Mouse (Mus musculus) c-Kit-positive CD71-positive TER-119-positive erythroid progenitor cells, embryonic 14.5 days (primary cell): Measurements from ENCODE around the gene Irf7.

Experiments
- DNase-seq: peaks from one replicate; pipeline ENCODE4 v3.0.0-alpha.2; 2013; ENCODE audit warnings: low spot score

Gene Irf7

DNA sequence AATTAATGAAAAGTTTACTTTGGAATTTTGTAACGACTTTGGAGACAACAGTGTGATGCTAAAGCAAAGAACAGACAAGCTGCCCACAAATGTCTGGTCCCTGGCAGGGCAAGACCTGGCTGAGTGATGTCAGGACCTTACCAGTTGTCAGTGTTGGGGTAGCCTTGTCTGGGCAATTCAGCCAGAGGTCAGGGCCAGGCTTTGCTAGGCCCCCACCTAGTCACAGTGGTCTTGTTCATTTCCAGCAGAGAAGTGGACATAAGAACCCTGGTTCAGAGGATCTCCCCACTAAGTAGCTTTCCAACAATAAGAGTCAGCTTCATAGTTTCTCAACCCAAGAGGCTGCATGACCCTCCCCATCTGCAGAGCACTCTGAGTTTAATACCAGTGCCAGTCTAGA, 45.9 kb downstream of the Irf7 start:
- DNase-seq: no peak

DNA sequence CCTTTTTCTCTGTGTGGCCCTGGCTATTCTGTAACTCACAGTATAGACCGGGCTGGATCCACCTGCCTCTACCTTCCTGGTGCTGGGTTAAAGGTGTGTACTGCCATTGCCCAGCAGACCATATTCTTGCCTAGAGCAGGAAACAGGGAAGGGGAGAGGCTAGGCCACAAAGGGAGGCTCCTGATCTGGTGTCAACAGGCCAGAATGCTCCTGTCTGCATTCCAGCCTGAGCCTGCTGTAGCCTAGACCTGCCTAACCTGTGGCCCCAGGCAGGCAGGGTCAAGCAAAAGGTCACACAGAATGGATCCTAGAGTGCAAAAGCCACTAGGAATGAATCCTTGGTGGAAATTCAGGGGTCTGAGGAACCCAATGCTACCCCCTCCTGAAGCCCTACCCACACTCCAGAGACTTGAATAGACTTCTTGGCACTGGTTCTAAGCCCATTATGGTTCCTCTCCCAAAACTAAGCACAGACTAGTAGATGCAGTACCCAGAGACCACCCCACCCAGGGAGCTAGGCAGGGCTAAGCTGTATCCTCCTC, 46.7 kb downstream of the Irf7 start:
- DNase-seq: no peak

DNA sequence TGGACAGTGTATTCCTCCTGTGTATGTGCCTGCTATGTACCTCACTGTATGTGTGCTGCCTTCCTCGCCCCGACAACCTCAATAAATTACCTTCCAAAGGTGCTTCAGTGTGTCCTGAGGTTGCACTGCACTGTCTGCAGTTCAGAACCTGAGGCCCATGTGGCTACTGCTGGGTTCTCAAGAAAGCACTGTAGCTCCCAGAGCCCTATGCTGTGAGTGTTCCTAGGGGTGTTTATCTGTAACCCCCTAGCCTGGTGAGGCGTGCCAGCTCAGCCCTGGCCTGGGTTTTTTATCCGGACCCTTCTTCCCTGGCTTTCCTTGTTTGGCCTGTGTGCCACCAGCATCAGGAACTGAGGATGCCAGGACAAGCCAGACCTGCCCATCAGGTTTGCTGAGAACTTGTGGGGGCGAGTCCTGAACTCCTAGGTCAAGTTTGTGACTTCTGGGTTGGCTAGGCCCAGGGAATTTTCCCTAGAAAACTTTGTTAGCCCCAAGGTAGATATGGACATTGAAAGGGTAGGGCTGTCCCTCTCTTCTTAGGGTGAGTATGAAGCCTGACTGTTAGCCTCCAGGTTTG, 47.6 kb downstream of the Irf7 start:
- no peak for DNase-seq

DNA sequence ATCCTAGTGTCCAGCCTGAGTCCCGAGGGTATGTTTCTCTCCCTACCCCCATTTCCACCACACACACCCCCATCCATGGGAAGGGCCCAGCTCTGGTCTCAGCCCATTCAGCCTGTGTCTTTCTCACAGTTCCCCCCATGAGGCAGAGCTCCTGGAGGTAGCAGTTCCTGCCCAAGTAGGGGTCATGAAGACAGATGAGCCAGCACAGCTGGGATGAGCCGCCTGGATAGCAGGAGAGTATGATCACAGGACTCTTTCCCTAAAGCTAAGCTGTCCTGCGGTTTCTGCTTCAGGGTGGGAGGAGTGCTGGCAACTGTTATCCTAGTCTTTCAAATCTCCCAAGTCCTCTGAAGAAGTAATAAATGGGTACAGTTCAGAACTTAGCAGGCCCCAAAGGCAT, 48.1 kb downstream of the Irf7 start:
- DNase-seq: no peak

DNA sequence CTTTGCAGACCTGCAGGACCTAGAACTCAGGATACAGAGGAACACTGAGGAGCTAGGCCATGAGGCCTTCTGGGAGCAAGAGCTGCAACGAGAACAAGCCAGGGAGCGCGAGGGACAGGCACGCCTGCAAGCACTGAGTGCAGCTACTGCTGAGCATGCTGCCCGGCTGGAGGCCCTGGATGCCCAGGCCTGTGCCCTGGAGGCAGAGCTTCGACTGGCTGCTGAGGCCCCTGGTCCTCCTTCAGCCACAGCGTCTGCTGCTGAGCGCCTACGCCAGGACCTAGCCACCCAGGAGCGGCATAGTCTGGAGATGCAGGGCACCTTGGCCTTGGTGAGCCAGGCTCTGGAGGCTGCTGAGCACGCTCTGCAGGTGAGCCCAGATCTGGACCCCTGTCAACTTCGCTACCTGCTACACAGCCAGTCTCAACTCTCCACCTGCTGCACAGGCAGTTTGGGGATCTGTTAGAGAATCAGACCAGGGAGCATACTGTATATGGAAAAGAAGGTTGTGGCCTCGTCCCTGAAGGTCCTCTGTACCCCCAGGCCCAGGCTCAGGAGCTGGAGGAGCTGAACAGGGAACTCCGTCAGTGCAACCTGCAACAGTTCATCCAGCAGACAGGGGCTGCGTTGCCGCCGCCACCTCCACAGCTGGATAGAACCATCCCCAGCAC, 48.8 kb downstream of the Irf7 start:
- DNase-seq: no peak

DNA sequence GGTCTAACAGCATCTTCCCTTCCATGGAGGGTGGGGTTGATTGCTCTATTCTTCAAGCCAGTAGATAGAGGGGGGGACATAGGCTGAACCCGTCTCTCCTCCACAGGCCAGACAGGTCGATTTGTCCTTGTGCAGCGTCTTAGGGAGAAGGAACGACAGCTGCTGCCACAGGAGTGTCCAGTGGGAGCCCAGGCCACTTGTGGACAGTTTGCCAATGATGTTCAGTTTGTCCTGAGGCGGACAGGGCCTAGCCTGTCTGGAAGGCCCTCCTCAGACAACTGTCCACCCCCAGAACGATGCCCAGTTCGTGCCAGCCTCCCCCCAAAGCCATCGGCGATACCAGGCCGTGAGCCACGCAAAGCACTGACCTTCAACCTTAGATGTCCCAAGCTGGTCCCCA, 49.4 kb downstream of the Irf7 start:
- no peak for DNase-seq

DNA sequence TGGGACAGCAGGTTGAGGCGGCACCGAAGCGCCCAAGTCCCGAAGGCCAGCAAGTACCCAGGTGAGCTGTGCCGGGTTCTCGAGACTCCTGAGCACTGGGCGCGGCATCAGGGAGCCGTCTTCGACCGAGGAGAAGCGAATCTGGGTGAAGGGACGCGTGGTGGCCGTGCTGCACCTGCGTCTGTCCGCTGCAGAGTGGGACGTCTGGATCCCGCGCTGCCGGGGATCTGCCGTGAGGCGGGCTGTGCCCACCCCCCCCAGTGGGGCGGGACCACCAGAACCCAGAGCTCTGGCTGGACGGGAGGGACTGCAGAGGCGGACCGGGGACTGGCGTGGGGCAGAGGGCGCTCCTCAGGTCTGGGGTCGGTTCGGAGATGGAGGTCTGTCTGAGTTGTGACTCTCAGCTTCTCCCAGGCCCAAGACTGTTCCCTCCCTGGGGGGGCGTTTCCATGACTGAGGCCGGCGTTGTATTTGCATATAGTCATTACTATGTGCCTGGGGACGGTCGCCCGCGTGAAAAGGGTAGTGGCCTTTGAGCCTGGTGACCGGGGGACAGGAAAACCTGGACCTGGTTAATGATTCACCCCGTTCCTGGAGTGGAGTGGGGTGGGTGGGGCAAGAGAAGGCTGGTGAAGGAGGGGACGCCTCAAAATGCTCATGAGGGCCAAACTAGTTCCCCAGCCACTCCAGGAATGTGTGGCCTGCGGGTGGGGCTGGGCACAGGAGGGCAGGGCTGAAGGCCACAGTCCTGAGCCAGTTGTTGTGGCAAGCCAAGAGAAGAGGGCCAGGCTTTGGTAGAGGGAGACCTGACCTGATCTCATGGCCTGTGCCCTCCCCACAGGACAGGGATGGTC, 50.2 kb downstream of the Irf7 start:
- no peak for DNase-seq

DNA sequence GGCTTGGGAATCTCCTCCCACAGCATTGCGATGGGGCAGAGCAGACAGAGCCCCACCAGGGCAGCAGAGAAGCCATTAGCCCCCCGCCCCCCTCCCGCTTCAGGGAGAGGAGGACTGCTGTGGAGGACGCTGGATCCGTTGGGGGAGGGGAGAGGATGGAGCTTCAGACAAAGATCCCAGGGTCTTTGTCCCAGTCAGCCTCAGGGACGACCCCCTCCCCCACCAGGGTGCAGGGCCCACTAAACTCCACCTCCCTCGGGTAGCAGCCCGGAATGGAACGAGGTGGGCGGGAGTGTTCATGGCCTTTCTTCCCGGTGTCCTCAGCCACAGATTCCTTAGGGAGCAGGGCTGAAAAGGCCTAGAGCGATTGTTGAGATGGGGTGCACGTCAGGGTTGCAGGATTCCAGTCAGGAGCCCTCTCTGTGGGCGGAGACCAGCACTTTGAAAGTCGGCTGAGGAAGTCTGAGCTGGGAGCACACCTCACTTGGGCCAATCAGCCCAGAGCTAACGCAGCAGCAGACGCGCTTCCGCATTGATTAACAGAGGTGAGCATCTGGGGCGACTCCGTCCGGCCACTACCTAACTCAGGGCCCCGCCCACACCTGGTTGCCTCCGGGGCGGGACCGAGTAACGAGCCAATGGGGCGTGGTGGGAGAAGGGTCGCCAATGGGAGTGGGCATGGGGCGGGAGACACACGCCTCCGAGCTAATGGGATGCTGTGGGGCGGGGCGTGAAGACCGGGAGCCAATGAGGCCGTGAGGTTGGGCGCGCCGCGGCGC, 51.0 kb downstream of the Irf7 start, which contains the start of gene Rassf7:
TSS of gene Rassf7 (plus strand) at position 760 of the 779 bp plus-strand sequence.
- peak; percentile 96 for DNase-seq

DNA sequence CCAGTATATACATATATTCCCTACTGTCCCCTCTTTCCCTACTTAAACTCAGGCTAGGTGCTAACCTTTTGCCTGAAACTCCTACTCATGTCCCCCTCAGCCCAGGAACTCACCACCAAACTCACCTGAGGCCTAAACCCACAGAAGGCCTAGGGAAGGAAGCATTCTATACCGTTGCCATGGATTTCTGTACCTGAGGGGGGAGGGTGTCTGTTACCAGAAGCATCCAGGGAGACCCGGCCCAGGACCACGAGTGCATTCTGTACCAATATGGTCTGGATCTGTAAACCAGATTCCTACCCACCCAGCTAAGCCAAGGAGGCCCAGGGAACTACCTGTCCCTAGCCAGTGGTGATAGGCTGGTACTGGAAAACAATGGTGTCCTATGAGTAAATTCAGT, 52.0 kb downstream of the Irf7 start:
- DNase-seq: no peak

DNA sequence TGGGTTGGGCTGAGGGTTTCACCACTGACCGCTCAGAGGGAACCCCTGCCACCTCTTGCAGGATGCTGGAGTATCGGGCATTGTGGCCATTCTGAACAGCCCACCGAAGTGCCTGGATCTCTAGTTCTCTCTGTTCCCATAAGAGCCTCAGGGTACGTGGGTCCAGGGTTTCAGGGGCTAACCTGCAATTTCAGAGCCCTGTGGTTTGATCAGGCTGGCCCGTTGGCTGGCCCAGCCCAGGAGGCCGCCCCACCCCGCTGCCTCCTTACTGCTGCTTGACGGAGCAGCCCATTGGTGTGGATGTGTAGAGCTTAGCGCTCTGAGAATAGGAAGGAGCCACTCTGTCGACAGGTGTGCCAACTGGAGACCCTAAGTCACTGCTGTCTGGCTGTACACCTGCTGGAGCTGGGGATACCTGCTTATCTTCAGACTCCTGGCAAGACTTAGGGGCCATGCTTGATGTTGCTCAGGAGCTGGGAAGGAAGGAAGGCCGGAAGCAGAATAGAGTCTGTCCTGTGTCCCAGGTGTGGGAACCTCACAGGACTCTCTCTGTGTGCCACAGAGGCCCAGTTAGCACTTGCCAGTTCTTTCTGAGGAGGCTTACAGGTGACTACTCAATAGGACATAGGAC, 52.6 kb downstream of the Irf7 start, which contains the start of gene Lmntd2:
TSS of gene Lmntd2 (minus strand) at position 476 of the 631 bp plus-strand sequence.
- DNase-seq: no peak

DNA sequence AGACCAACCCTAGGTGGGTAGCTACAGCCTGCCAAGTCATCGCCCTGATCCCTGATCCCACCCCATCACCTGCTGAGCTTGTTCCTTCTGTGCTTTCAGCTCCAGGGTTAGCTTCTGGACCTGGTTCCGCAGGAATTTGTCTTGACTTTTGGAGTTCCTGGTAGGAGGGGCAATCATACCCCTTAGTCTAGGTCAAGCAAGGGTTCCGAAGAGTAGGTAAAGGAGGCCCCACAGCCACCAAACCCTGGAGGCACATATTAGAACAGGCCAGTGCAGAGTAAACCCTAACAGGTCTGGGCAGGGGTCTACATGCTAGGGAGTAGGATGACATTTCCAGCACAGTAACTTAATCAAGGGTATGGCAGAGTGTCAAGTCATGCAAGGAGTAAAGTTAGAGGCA, 53.1 kb downstream of the Irf7 start:
- DNase-seq: no peak
